Mouse (Mus musculus) lung, postnatal 25 days (tissue): ENCODE measurements around the gene Dnajc28.
"Not testable (repeated sequence)": the region's sequence is repeated elsewhere in the genome, so short reads cannot be mapped to it uniquely, and the experiment has no call there.

Experiments
- DNase-seq: peaks from one replicate; pipeline ENCODE4 v3.0.0; 2022; ENCODE audit warnings: low spot score

The Dnajc28 gene

GRCm38 (mm10) chr16:91618511-91619501 lies at the start of gene Dnajc28:
TSS of gene Dnajc28 (minus strand) at chr16:91619026.
- peak; percentile 87 for DNase-seq

- DNase-seq = no peak
Observed at GRCm38 (mm10) chr16:91663795-91664194, 45.0 kb upstream of the Dnajc28 start.

GRCm38 (mm10) chr16:91662336-91662735 lies 43.5 kb upstream of the Dnajc28 start:
- no peak for DNase-seq

- DNase-seq = no peak
Observed at GRCm38 (mm10) chr16:91661397-91661796, 42.6 kb upstream of the Dnajc28 start.

- DNase-seq = no peak
Observed at GRCm38 (mm10) chr16:91659798-91660197, 41.0 kb upstream of the Dnajc28 start.

GRCm38 (mm10) chr16:91658471-91658870 lies 39.6 kb upstream of the Dnajc28 start:
- DNase-seq = no peak

GRCm38 (mm10) chr16:91657285-91657684 lies 38.5 kb upstream of the Dnajc28 start:
- no peak for DNase-seq

GRCm38 (mm10) chr16:91655285-91655684 lies 36.5 kb upstream of the Dnajc28 start:
- no peak for DNase-seq

- no peak for DNase-seq
Observed at GRCm38 (mm10) chr16:91652191-91652590, 33.4 kb upstream of the Dnajc28 start.

GRCm38 (mm10) chr16:91649781-91650180 lies 31.0 kb upstream of the Dnajc28 start:
- DNase-seq = no peak

GRCm38 (mm10) chr16:91649246-91649645 lies 30.4 kb upstream of the Dnajc28 start:
- DNase-seq = no peak

- peak; percentile 79 for DNase-seq
Observed at GRCm38 (mm10) chr16:91648220-91648550, 29.4 kb upstream of the Dnajc28 start.

GRCm38 (mm10) chr16:91647461-91648219 lies 28.8 kb upstream of the Dnajc28 start, which contains the start of gene Son:
TSS of gene Son (plus strand) at chr16:91647506.
- DNase-seq = peak; percentile 98

- DNase-seq = peak; percentile 96
Observed at GRCm38 (mm10) chr16:91646681-91647419, 28.0 kb upstream of the Dnajc28 start, which contains the start of gene Gart. TSS of gene Gart (minus strand) at chr16:91646952.

- peak; percentile 11 for DNase-seq
Observed at GRCm38 (mm10) chr16:91645995-91646602, 27.3 kb upstream of the Dnajc28 start.

- DNase-seq = not testable (repeated sequence)
Observed at GRCm38 (mm10) chr16:91645420-91645819, 26.6 kb upstream of the Dnajc28 start.

GRCm38 (mm10) chr16:91644901-91645300 lies 26.1 kb upstream of the Dnajc28 start:
- no peak for DNase-seq

- no peak for DNase-seq
Observed at GRCm38 (mm10) chr16:91640171-91640570, 21.3 kb upstream of the Dnajc28 start.

- DNase-seq = no peak
Observed at GRCm38 (mm10) chr16:91639636-91640035, 20.8 kb upstream of the Dnajc28 start.

- no peak for DNase-seq
Observed at GRCm38 (mm10) chr16:91639161-91639560, 20.3 kb upstream of the Dnajc28 start.

- no peak for DNase-seq
Observed at GRCm38 (mm10) chr16:91633641-91634040, 14.8 kb upstream of the Dnajc28 start.

- no peak for DNase-seq
Observed at GRCm38 (mm10) chr16:91632940-91633339, 14.1 kb upstream of the Dnajc28 start.
